Mouse (Mus musculus) thymus, adult 2 months (tissue): ENCODE data around the gene Cdh13.

Experiments used
- CTCF ChIP-seq: fragments of 200-500 bp; IDR thresholded peaks from 2 replicates; pipeline ENCODE4 v1.5.1; 2012; ENCODE audit warnings: mild to moderate bottlenecking, control low read depth, low read length, moderate library complexity, borderline replicate concordance; ENCODE audit not compliant: control insufficient read depth, poor library complexity, insufficient read depth; ENCODE audit errors: extremely low read depth
- POLR2A ChIP-seq: fragments of 200-500 bp; IDR thresholded peaks from 2 replicates; pipeline ENCODE4 v1.6.1; 2012; ENCODE audit warnings: mild to moderate bottlenecking, low read length, control low read depth, moderate library complexity; ENCODE audit not compliant: control insufficient read depth, poor library complexity, insufficient read depth; ENCODE audit errors: extremely low read depth

GRCm38 (mm10) chr8:118628702-118629101 lies 345.2 kb downstream of the Cdh13 start:
- no peak for TF ChIP-seq POLR2A
- no peak for TF ChIP-seq CTCF
